Mouse (Mus musculus): ENCODE measurements at regions not wholly inside any gene's neighbourhood (a gene's known extent, or its start where the extent isn't known, plus 50 kb on each side); places are given as distances from the start of the nearest gene placed in this dataset.
A peak's percentile ranks its signal among the peaks of the same experiment; 100 is the strongest.

- Histone ChIP-seq H3K27ac (no peak overlapping the region), H3K27me3 (ENCODE audit: control insufficient read depth, insufficient read depth, low read length) (no peaks in the 10 kb centered on the region), H3K36me3 (ENCODE audit: control insufficient read depth, insufficient read depth, low read length) (no peaks in the 10 kb centered on the region), H3K9ac (ENCODE audit: low read depth, low read length) (no peak overlapping the region), H3K4me1 (ENCODE audit: control insufficient read depth, insufficient read depth, low read length) (no peaks in the 10 kb centered on the region), H3K4me3 (no peak overlapping the region), H3K79me2 (replicated peaks; ENCODE audit: control insufficient read depth, insufficient read depth, low read length) (no peaks in the 10 kb centered on the region)
- peak in 1 of 2 experiments; percentile 1 for DNase-seq
- intact Hi-C loops (cut with DNase I): loop anchor here (2.0 kb wide), 1 partner anchor 260 kb away; no protein-coding TSS in a partner anchor
- no peak for TF ChIP-seq POLR2A (IDR thresholded peaks at IDR 0.05; ENCODE audit: insufficient read depth, low read depth, low read length)
- TF ChIP-seq EP300 (IDR thresholded peaks at IDR 0.05; ENCODE audit: insufficient read depth, low read depth, low read length): no peak
- peak; percentile 58 for TF ChIP-seq CTCF (IDR thresholded peaks at IDR 0.05)
- WGBS: 28% methylated on average over 4 of the region's 4 CpGs
These were observed 63.6 kb upstream of the Dcx start for GRCm38 (mm10) chrX:143996716-143997115.
